Mouse (Mus musculus): Measurements from ENCODE around the gene Pecam1.

- TF ChIP-seq CTCF (IDR thresholded peaks at IDR 0.05; ENCODE audit: low read depth) (no peak), EP300 (optimal IDR thresholded peaks at IDR 0.05) (no peak)
These were observed 90.7 kb downstream of the Pecam1 start for GRCm38 (mm10) chr11:106659598-106660295.
